Mouse (Mus musculus) heart, embryonic 11.5 days (tissue): ENCODE results near the gene Bach1. TPM values are rescaled to one million over a fixed set of nuclear protein-coding genes. Genes with fewer than 3 reads are reported as not detected.

ENCODE experiments used
- ATAC-seq: fragments of 200-750 bp; cut with Nextera tagmentation; replicated peaks from 2 replicates; pipeline ENCODE4 v1.8.0; 2017; ENCODE audit warnings: moderate library complexity; ENCODE audit not compliant: insufficient number of reproducible peaks, low FRiP score, low TSS enrichment
- H3K27ac ChIP-seq: fragments of 300-500 bp; sonication (generic); 2 replicates; pipeline ENCODE4 v1.5.1; 2014; ENCODE audit warnings: mild to moderate bottlenecking, low read depth, low read length
- H3K27me3 ChIP-seq: fragments of 300-500 bp; sonication (generic); 2 replicates; pipeline ENCODE4 v1.6.1; 2014; ENCODE audit warnings: mild to moderate bottlenecking, low read length, mixed read lengths; ENCODE audit not compliant: control insufficient read depth, insufficient read depth
- H3K36me3 ChIP-seq: fragments of 300-500 bp; sonication (generic); 2 replicates; pipeline ENCODE4 v1.6.1; 2014; ENCODE audit warnings: mild to moderate bottlenecking, low read length, moderate library complexity, mixed read lengths; ENCODE audit not compliant: control insufficient read depth, insufficient read depth
- H3K4me1 ChIP-seq: fragments of 300-500 bp; sonication (generic); 2 replicates; pipeline ENCODE4 v1.6.1; 2014; ENCODE audit warnings: low read length; ENCODE audit not compliant: control insufficient read depth, insufficient read depth
- H3K4me2 ChIP-seq: fragments of 300-500 bp; sonication (generic); 2 replicates; pipeline ENCODE4 v1.6.1; 2014; ENCODE audit warnings: mild to moderate bottlenecking, moderate library complexity
- H3K4me3 ChIP-seq: fragments of 300-500 bp; sonication (generic); 2 replicates; pipeline ENCODE4 v1.5.1; 2014; ENCODE audit warnings: low read depth, low read length
- H3K9ac ChIP-seq: fragments of 300-500 bp; sonication (generic); 2 replicates; pipeline ENCODE4 v1.6.1; 2014; ENCODE audit warnings: mild to moderate bottlenecking, low read depth, low read length, moderate library complexity
- H3K9me3 ChIP-seq: fragments of 300-500 bp; sonication (generic); replicated peaks from 2 replicates; pipeline ENCODE4 v1.6.1; 2016; ENCODE audit warnings: low read length; ENCODE audit not compliant: control insufficient read depth
- WGBS: fragments of 180-500 bp; shearing (Covaris S2); extraction: QIAGEN DNeasy Blood & Tissue Kit; methylation state at CpG from one replicate; pipeline ENCODE4 v1.1.7; 2014; ENCODE audit not compliant: insufficient replicate concordance; 5-methylcytosine and 5-hydroxymethylcytosine counted together
- polyA plus RNA-seq: library from polyadenylated mRNA; unstranded; fragments of >200 nt; fragmentation: Nextera tagmentation; extraction: Ambion mirVana; gene quantifications from 2 replicates; pipeline ENCODE4 v1.2.1, GENCODE M21; 2014

Gene Bach1
- polyA plus RNA-seq, 1 experiment from 2014 or later: 13.1 TPM

DNA sequence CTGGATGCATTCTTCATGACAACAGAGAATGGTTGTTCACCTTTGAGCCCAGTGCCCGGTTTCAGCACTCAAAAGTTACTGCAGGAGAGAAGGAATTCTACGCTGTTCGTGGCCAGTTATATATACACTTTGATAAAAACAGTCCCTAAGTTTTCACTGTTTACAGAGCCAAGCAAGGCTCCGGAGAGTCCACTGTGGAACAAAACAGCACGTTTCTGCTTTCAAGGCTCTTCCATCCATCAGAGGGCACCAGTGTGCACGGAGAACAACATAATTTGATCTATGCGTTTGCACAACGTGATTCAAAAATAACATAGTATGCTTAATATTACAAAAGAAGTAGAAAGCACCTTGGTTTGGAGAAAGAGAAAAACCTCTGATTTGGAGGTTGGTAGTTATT, 67.2 kb downstream of the Bach1 start:
- no peak overlapping the region for H3K4me3 ChIP-seq
- H3K27ac ChIP-seq: no peak overlapping the region
- H3K9me3 ChIP-seq: no peaks in the 10 kb centered on the region
- H3K36me3 ChIP-seq: no peaks in the 10 kb centered on the region
- no peaks in the 10 kb centered on the region for H3K27me3 ChIP-seq
- no peak for ATAC-seq
- WGBS: 70% methylated on average over 8 of the region's 8 CpGs
- H3K9ac ChIP-seq: no peak overlapping the region
- no peak overlapping the region for H3K4me2 ChIP-seq
- no peaks in the 10 kb centered on the region for H3K4me1 ChIP-seq

- Histone ChIP-seq H3K27me3 (no peaks in the 10 kb centered on the region), H3K4me1 (no peaks in the 10 kb centered on the region), H3K4me2 (no peak overlapping the region), H3K9ac (no peak overlapping the region), H3K36me3 (no peaks in the 10 kb centered on the region), H3K27ac (no peak overlapping the region), H3K9me3 (no peaks in the 10 kb centered on the region), H3K4me3 (no peak overlapping the region)
- ATAC-seq: no peak
- WGBS: 74% methylated on average over 2 of the region's 2 CpGs
Observed at GRCm38 (mm10) chr16:87770576-87770975, 71.8 kb downstream of the Bach1 start.

GRCm38 (mm10) chr16:87771926-87772325, 73.2 kb downstream of the Bach1 start:
- no peak overlapping the region for H3K9ac ChIP-seq
- WGBS: 74% methylated on average over 4 of the region's 4 CpGs

GRCm38 (mm10) chr16:87774398-87774797, 75.7 kb downstream of the Bach1 start:
- no peak overlapping the region for H3K27ac ChIP-seq
- no peaks in the 10 kb centered on the region for H3K36me3 ChIP-seq
- H3K9me3 ChIP-seq: no peaks in the 10 kb centered on the region
- H3K4me2 ChIP-seq: no peak overlapping the region
- H3K4me1 ChIP-seq: no peaks in the 10 kb centered on the region
- no peak overlapping the region for H3K9ac ChIP-seq
- H3K4me3 ChIP-seq: no peak overlapping the region
- no peaks in the 10 kb centered on the region for H3K27me3 ChIP-seq
- 61% methylated on average over 3 of the region's 3 CpGs for WGBS
- ATAC-seq: no peak

More at GRCm38 (mm10) chr16:87771926-87772325, 73.2 kb downstream of the Bach1 start:
- Histone ChIP-seq H3K4me1 (no peaks in the 10 kb centered on the region), H3K36me3 (no peaks in the 10 kb centered on the region), H3K4me2 (no peak overlapping the region), H3K4me3 (no peak overlapping the region), H3K9me3 (no peaks in the 10 kb centered on the region), H3K27me3 (no peaks in the 10 kb centered on the region), H3K27ac (no peak overlapping the region)
- no peak for ATAC-seq

GRCm38 (mm10) chr16:87777373-87777772, 78.6 kb downstream of the Bach1 start:
- Histone ChIP-seq H3K4me3 (no peak overlapping the region), H3K4me2 (no peak overlapping the region), H3K27ac (no peak overlapping the region), H3K9ac (no peak overlapping the region), H3K4me1 (no peaks in the 10 kb centered on the region), H3K27me3 (no peaks in the 10 kb centered on the region), H3K36me3 (no peaks in the 10 kb centered on the region), H3K9me3 (no peaks in the 10 kb centered on the region)
- WGBS: 79% methylated on average over 4 of the region's 4 CpGs
- ATAC-seq: no peak

- WGBS: 86% methylated on average over 7 of the region's 7 CpGs
- 0 out of 2 replicates have a peak, but pooled peaks cover 8% of the 10 kb centered on the region for H3K4me1 ChIP-seq
- ATAC-seq: no peak
- no peak overlapping the region for H3K4me3 ChIP-seq
- no peaks in the 10 kb centered on the region for H3K27me3 ChIP-seq
- H3K4me2 ChIP-seq: no peak overlapping the region
- no peaks in the 10 kb centered on the region for H3K9me3 ChIP-seq
- no peak overlapping the region for H3K9ac ChIP-seq
- no peak overlapping the region for H3K27ac ChIP-seq
- H3K36me3 ChIP-seq: no peaks in the 10 kb centered on the region
Observed at GRCm38 (mm10) chr16:87781637-87782036, 82.9 kb downstream of the Bach1 start.

Other genes starting within 250 kb of the Bach1 start
- 41.9 and 44.7 TPM in 2 replicates for gene Usp16, start 244.2 kb upstream of the Bach1 start, polyA plus RNA-seq
- 369 and 404 TPM in 2 replicates for gene Cct8, start 203.1 kb upstream of the Bach1 start, polyA plus RNA-seq
- gene Map3k7cl, start 145.6 kb upstream of the Bach1 start, polyA plus RNA-seq: not detected in 2 replicates